Mouse (Mus musculus) gastrocnemius, adult 8-10 months (tissue): ENCODE measurements around the gene Elmo1. TPM values are rescaled to one million over a fixed set of nuclear protein-coding genes. Genes with fewer than 3 reads are reported as not detected.

ENCODE experiments used
- DNase-seq, 2 experiments: peaks; one replicate each; pipeline ENCODE4 v3.0.0; 2022; ENCODE audit warnings: low spot score in 2 of 2
- total RNA-seq, 4 experiments: library from RNA; stranded (reverse); gene quantifications; 2 replicates each; pipeline ENCODE4 v1.2.4; 2022

The Elmo1 gene
- total RNA-seq, 4 experiments from 2014 or later, result 1.3 to 3.7 (median 2.4) TPM

DNA sequence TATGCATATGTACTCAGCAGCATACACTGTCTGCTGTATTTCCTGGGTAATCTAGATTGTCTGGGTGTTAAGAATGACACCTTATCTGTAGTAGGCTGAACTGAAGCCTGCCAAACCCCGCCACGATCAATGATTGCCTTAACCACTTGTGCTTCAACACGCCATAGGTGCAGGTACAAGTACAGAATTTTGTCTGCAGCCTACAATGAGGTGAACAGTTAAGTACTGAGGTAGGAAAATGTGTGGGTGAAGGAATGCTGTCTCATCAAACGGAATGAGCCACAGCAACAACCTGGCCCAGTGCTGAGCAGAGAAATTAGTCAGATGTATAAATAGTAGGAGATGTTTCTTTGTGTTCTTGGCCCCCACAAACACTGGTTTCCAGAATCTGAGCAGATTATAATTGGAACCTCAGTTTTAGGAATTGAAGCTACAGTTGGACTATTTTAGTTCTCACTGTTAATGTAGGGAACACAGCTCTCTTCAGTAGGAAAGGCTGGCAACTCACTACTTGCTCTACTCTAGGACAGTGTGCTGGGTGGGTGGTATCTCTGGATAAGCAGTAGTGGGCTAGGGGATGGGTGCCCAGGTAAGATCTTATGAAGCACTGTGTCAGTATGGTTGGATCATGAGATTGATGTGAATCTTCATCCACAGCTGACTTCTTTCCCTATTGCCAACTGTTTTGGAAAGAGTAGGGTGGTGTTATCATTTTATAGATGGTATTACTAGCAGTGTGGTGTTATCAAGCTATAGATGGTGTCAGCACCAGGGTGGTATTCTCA, 4.7 kb downstream of the Elmo1 start:
- DNase-seq, result no peak

DNA sequence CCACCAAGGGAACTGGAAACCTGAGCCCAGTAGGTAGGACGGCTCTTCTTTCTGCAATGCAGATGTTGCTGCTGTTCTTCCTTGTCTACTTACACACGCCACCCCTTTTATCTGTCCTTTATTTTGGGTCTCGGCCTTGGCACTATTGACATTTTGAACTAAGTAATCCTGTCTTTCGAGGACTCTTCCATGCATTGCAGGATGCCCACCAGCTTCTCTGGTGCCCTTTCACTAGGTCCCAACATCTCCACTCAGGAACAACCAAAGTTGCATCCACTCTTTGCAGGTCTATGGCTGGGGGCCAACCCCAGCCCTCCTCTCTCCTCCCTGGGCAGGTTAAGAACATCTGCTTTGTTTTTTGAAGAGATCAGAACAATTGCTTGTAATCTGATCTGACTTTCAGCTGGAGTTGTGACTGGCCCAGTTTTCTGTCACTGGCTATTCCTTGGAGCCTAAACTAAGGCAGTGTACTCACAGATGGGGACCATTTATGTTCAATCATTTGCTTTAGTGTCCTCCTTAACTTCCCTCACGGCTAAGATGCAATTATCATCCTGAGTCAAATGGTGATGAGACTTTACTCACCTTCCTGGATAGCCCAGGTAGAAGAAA, 6.7 kb downstream of the Elmo1 start:
- no peak for DNase-seq

GRCm38 (mm10) chr13:20097934-20098593, 7.7 kb downstream of the Elmo1 start:
- DNase-seq, result no peak

- no peak for DNase-seq
Measured at GRCm38 (mm10) chr13:20098594-20098965, 8.2 kb downstream of the Elmo1 start.

GRCm38 (mm10) chr13:20099546-20099945, 9.2 kb downstream of the Elmo1 start:
- DNase-seq, result no peak

- no peak for DNase-seq
Measured at GRCm38 (mm10) chr13:20100357-20100756, 10.0 kb downstream of the Elmo1 start.

- DNase-seq, result no peak
Measured at GRCm38 (mm10) chr13:20101691-20102090, 11.3 kb downstream of the Elmo1 start.

- no peak for DNase-seq
Measured at GRCm38 (mm10) chr13:20104791-20105190, 14.4 kb downstream of the Elmo1 start.

DNA sequence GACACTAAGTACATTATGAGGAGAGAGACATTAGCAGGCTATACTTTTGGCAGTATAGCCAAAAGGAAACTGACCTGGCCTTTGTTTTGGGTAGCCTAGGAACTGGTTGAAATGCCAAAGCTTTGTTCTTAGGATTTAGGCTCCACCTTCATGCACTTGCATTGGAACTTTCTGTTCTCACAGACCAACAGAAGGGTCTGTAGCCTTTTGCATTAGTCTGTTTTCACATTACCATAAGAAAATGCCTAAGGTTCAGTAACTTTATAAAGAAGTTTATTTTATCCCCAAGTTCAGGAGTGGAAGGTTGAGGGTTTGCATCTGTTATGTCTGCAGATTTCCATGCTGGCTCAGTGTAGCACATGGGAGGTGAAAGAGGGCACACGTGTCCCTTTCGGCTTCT, 15.6 kb downstream of the Elmo1 start:
- no peak for DNase-seq

GRCm38 (mm10) chr13:20107953-20108498, 17.6 kb downstream of the Elmo1 start:
- DNase-seq, result no peak

- DNase-seq, result no peak
Measured at GRCm38 (mm10) chr13:20108956-20109355, 18.6 kb downstream of the Elmo1 start.

DNA sequence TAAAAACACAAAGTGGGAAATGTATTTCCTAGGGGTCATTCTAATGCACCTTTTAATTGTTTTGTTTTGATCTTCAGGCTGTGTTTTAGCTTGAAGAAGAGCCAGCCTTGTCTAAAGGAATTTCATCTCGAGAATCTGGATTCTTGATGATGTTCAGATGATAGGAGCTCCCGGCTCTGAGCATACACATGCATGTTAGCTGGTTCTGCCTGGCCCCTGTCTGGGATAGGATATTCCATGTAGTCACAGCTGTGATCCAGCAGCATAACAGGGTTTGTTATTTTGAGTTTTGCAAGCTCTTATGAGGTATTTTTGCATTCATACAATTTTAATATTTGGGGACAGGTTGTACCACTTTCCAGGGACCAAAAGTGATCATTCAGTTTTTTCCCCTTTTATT, 19.1 kb downstream of the Elmo1 start:
- no peak for DNase-seq

- DNase-seq, result no peak
Measured at GRCm38 (mm10) chr13:20109987-20110680, 19.7 kb downstream of the Elmo1 start.

DNA sequence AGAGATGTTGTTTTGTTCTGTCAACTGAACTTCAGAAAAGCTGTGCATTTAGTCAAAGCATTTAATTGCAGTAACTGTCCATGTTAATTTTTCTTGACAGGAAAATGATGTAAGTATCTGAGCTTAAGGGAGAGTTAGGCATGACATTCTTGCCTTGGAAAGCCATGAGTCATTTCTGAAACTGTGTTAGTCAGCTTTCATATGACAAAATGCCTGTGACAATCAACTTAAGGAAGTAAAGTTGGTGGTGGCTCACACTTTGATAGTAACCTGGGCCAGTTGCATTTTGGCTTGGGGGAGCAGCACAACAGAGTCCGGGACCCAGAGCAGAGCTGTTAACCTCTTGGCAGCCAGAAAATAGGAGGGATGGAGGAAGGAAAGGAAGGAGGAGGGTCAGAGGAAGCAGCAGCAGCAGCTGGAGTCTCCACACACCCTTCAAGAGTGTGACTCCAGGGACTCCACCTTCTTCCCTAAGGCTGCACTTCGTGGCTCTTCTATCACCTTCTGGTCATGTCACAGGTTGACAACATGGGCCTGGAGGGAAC, 20.9 kb downstream of the Elmo1 start:
- DNase-seq, result no peak

DNA sequence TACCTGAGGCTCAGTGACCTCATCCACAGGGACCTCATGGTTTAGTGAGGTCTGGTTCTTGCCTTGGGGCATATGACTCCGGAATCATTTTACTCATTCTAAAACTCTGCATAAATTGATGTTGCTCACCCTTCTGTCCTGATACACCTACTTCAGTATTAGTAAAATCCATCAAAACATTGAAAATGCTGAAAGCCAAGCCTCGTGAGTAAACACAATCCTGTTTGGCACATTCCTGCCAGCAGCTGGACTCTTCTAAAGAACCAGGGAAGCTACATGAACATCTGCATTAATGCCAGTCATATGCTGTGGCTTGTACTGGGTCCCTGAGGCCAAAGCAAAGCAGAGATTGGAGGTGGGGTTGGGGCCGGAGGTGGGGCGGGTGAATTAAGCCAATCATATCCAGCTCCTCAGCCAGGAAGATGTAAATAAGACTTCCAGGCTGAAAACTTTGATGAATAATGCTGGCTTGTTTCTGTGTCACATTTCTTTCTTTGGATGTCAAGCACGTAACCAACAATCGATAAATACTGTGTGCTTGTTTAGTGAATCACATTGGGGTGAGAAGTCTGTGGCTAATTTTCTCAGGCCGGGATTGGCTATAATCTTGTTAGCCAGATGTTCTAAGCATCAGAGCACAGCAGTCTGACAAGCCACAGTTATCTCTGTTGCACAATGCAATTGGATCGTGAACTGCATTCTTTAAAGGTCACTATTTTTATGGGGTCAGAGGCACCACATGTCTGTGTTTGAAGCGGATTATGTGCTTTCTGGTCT, 24.9 kb downstream of the Elmo1 start:
- no peak for DNase-seq

GRCm38 (mm10) chr13:20116019-20116418, 25.6 kb downstream of the Elmo1 start:
- DNase-seq, result no peak

- no peak for DNase-seq
Measured at GRCm38 (mm10) chr13:20116868-20117510, 26.6 kb downstream of the Elmo1 start.

- no peak for DNase-seq
Measured at GRCm38 (mm10) chr13:20117691-20118090, 27.3 kb downstream of the Elmo1 start.

DNA sequence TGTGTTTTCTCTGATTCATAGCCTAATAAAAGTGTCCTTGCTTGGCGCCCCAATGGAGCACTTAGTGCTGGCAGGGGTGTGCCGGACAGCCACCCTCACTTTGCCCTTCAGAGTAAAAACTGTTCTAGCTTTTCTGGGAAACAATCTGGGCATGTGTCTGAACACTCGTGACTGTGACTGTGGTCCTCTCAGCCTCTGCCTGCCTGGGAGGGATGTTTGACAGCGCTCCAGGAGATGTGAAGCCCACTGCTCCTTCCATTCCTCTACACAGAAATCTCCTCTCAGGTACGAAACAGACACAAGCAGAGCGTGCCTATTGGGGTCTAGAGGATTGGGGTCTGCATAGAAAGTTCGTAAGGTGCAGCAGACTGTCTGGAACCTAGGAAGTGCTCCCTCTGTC, 28.5 kb downstream of the Elmo1 start:
- no peak for DNase-seq

DNA sequence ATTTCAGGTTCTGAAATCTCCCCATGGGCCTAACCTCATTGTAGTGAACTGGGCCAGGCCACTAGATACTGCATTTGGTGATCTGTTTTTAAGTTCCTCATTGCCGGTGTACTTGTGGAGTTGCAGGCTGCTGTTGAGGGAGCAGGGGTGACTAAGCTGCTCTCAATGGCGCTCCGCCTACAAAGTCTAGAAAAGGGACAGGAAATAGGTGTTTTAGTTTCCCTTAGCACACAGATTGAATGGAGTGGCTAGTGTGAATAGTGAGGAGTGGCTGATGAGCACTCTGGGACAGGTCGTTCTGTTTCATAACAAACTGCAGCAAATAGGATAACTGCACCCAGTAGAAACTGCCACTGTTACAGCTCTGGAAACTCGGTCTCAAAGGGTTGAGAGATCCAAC, 30.3 kb downstream of the Elmo1 start:
- no peak for DNase-seq
